Mouse (Mus musculus) small intestine, adult 10 weeks (tissue): ENCODE results near the gene Fndc1. TPM values are rescaled to one million over a fixed set of nuclear protein-coding genes. Genes with fewer than 3 reads are reported as not detected.

ENCODE experiments used
- polyA plus RNA-seq: library from polyadenylated mRNA; stranded (reverse); fragments of 350-450 nt; fragmentation: Illumina TruSeq; extraction: RNeasy Lipid Tissue Mini Kit (QIAGEN cat#74804); gene quantifications from one replicate; pipeline ENCODE4 v1.2.3, GENCODE M21; 2014; ENCODE audit warnings: low replicate concordance

Gene Fndc1
- 1.3 TPM for polyA plus RNA-seq

GRCm38 (mm10) chr17:7826819-7827515 is at the start of gene Fndc1:
Gene Fndc1 (minus strand): TSS chr17:7827302.

Other genes with a start within 250 kb of the Fndc1 start
- gene Tagap, start 98.7 kb upstream of the Fndc1 start, polyA plus RNA-seq = 1.0 TPM
- gene Rsph3a, start 118.3 kb upstream of the Fndc1 start, polyA plus RNA-seq = 26.8 TPM